Mouse (Mus musculus) midbrain, embryonic 12.5 days (tissue): ENCODE measurements around the gene Slc2a9. TPM values are rescaled to one million over a fixed set of nuclear protein-coding genes. Genes with fewer than 3 reads are reported as not detected.

ENCODE experiments used
- ATAC-seq: fragments of 200-750 bp; cut with Nextera tagmentation; 2 replicates; pipeline ENCODE4 v1.8.0; 2017; ENCODE audit warnings: low read depth, moderate TSS enrichment, moderate library complexity; ENCODE audit not compliant: low FRiP score
- H3K27ac ChIP-seq: fragments of 300-500 bp; sonication (generic); replicated peaks from 2 replicates; pipeline ENCODE4 v1.5.1; 2016; ENCODE audit warnings: mild to moderate bottlenecking
- H3K27me3 ChIP-seq: fragments of 300-500 bp; sonication (generic); 2 replicates; pipeline ENCODE4 v1.6.1; 2016; ENCODE audit warnings: mild to moderate bottlenecking
- H3K36me3 ChIP-seq: fragments of 300-500 bp; sonication (generic); 2 replicates; pipeline ENCODE4 v1.6.1; 2016
- H3K4me1 ChIP-seq: fragments of 300-500 bp; sonication (generic); 2 replicates; pipeline ENCODE4 v1.6.1; 2016
- H3K4me2 ChIP-seq: fragments of 300-500 bp; sonication (generic); replicated peaks from 2 replicates; pipeline ENCODE4 v1.6.1; 2016; ENCODE audit warnings: mild to moderate bottlenecking, moderate library complexity
- H3K4me3 ChIP-seq: fragments of 300-500 bp; sonication (generic); 2 replicates; pipeline ENCODE4 v1.5.1; 2016; ENCODE audit warnings: mild to moderate bottlenecking
- H3K9ac ChIP-seq: fragments of 300-500 bp; sonication (generic); replicated peaks from 2 replicates; pipeline ENCODE4 v1.6.1; 2016; ENCODE audit warnings: mild to moderate bottlenecking, moderate library complexity
- H3K9me3 ChIP-seq: fragments of 300-500 bp; sonication (generic); 2 replicates; pipeline ENCODE4 v1.6.1; 2016; ENCODE audit warnings: mild to moderate bottlenecking
- WGBS: fragments of 180-500 bp; shearing (Covaris S2); methylation state at CpG from one replicate; pipeline ENCODE4 v1.1.7; 2016; 5-methylcytosine and 5-hydroxymethylcytosine counted together
- polyA plus RNA-seq: library from polyadenylated mRNA; unstranded; fragments of >200 nt; fragmentation: Nextera tagmentation; extraction: Ambion mirVana; gene quantifications from 2 replicates; pipeline ENCODE4 v1.2.1, GENCODE M21; 2016

Gene Slc2a9
- polyA plus RNA-seq, 1 experiment from 2014 or later: 0.26 TPM

GRCm38 (mm10) chr5:38448121-38448520 is 54.8 kb downstream of the Slc2a9 start:
- Histone ChIP-seq H3K4me3 (no peak overlapping the region), H3K36me3 (no peaks in the 10 kb centered on the region), H3K4me1 (no peaks in the 10 kb centered on the region), H3K27ac (no peak overlapping the region), H3K9me3 (no peaks in the 10 kb centered on the region), H3K9ac (no peak overlapping the region), H3K27me3 (no peaks in the 10 kb centered on the region), H3K4me2 (no peak overlapping the region)
- no peak for ATAC-seq
- 89% methylated on average over 3 of the region's 3 CpGs for WGBS

- Histone ChIP-seq H3K4me3 (no peak overlapping the region), H3K9ac (no peak overlapping the region), H3K27ac (no peak overlapping the region), H3K36me3 (no peaks in the 10 kb centered on the region), H3K4me1 (no peaks in the 10 kb centered on the region), H3K9me3 (no peaks in the 10 kb centered on the region), H3K4me2 (no peak overlapping the region), H3K27me3 (no peaks in the 10 kb centered on the region)
- no peak for ATAC-seq
- 73% methylated on average over 14 of the region's 14 CpGs for WGBS
Observed at GRCm38 (mm10) chr5:38446316-38446975, 56.5 kb downstream of the Slc2a9 start.

GRCm38 (mm10) chr5:38441088-38441839 is 61.7 kb downstream of the Slc2a9 start:
- H3K4me1 ChIP-seq: no peaks in the 10 kb centered on the region
- H3K9ac ChIP-seq: no peak overlapping the region
- no peak for ATAC-seq
- no peaks in the 10 kb centered on the region for H3K36me3 ChIP-seq
- no peak overlapping the region for H3K27ac ChIP-seq
- H3K27me3 ChIP-seq: no peaks in the 10 kb centered on the region
- WGBS: 75% methylated on average over 10 of the region's 10 CpGs
- no peak overlapping the region for H3K4me3 ChIP-seq
- no peak overlapping the region for H3K4me2 ChIP-seq
- no peaks in the 10 kb centered on the region for H3K9me3 ChIP-seq

- Histone ChIP-seq H3K27me3 (no peaks in the 10 kb centered on the region), H3K9ac (no peak overlapping the region), H3K4me1 (no peaks in the 10 kb centered on the region), H3K4me2 (no peak overlapping the region), H3K9me3 (no peaks in the 10 kb centered on the region), H3K36me3 (no peaks in the 10 kb centered on the region), H3K4me3 (no peak overlapping the region), H3K27ac (no peak overlapping the region)
- ATAC-seq: no peak
- WGBS: 83% methylated on average over 9 of the region's 9 CpGs
Observed at GRCm38 (mm10) chr5:38440252-38441005, 62.5 kb downstream of the Slc2a9 start.

GRCm38 (mm10) chr5:38436681-38437080 is 66.3 kb downstream of the Slc2a9 start:
- ATAC-seq: no peak
- 92% methylated on average over 11 of the region's 11 CpGs for WGBS

GRCm38 (mm10) chr5:38434875-38435274 is 68.1 kb downstream of the Slc2a9 start:
- ATAC-seq: no peak
- H3K9me3 ChIP-seq: no peaks in the 10 kb centered on the region
- WGBS: 76% methylated on average over 3 of the region's 3 CpGs

More at GRCm38 (mm10) chr5:38436681-38437080, 66.3 kb downstream of the Slc2a9 start:
- Histone ChIP-seq H3K27me3 (no peaks in the 10 kb centered on the region), H3K4me3 (no peak overlapping the region), H3K4me2 (no peak overlapping the region), H3K9me3 (no peaks in the 10 kb centered on the region), H3K36me3 (no peaks in the 10 kb centered on the region), H3K9ac (no peak overlapping the region), H3K4me1 (no peaks in the 10 kb centered on the region), H3K27ac (no peak overlapping the region)

GRCm38 (mm10) chr5:38431201-38431600 is 71.7 kb downstream of the Slc2a9 start:
- Histone ChIP-seq H3K4me2 (no peak overlapping the region), H3K4me3 (no peak overlapping the region), H3K27ac (no peak overlapping the region), H3K36me3 (no peaks in the 10 kb centered on the region), H3K27me3 (no peaks in the 10 kb centered on the region), H3K9ac (no peak overlapping the region), H3K4me1 (no peaks in the 10 kb centered on the region), H3K9me3 (no peaks in the 10 kb centered on the region)
- no peak for ATAC-seq
- WGBS: 88% methylated on average over 7 of the region's 7 CpGs

More at GRCm38 (mm10) chr5:38434875-38435274, 68.1 kb downstream of the Slc2a9 start:
- Histone ChIP-seq H3K9ac (no peak overlapping the region), H3K36me3 (no peaks in the 10 kb centered on the region), H3K4me3 (no peak overlapping the region), H3K27ac (no peak overlapping the region), H3K4me1 (no peaks in the 10 kb centered on the region), H3K27me3 (no peaks in the 10 kb centered on the region), H3K4me2 (no peak overlapping the region)

GRCm38 (mm10) chr5:38429106-38429505 is 73.8 kb downstream of the Slc2a9 start:
- 77% methylated on average over 6 of the region's 6 CpGs for WGBS
- no peak overlapping the region for H3K4me3 ChIP-seq
- no peaks in the 10 kb centered on the region for H3K27me3 ChIP-seq
- no peak overlapping the region for H3K4me2 ChIP-seq
- ATAC-seq: no peak
- no peaks in the 10 kb centered on the region for H3K4me1 ChIP-seq
- no peaks in the 10 kb centered on the region for H3K9me3 ChIP-seq
- H3K27ac ChIP-seq: no peak overlapping the region
- no peaks in the 10 kb centered on the region for H3K36me3 ChIP-seq
- no peak overlapping the region for H3K9ac ChIP-seq

GRCm38 (mm10) chr5:38427757-38428156 is 75.2 kb downstream of the Slc2a9 start:
- Histone ChIP-seq H3K27ac (no peak overlapping the region), H3K9ac (no peak overlapping the region), H3K4me2 (no peak overlapping the region), H3K4me3 (no peak overlapping the region), H3K4me1 (0 out of 2 replicates have a peak, but pooled peaks cover 2% of the 10 kb centered on the region), H3K36me3 (no peaks in the 10 kb centered on the region), H3K27me3 (no peaks in the 10 kb centered on the region), H3K9me3 (no peaks in the 10 kb centered on the region)
- WGBS: 78% methylated on average over 5 of the region's 5 CpGs
- ATAC-seq: no peak

- no peaks in the 10 kb centered on the region for H3K36me3 ChIP-seq
- no peaks in the 10 kb centered on the region for H3K27me3 ChIP-seq
- whole genome bisulfite sequencing: 94% methylated on average over 6 of the region's 6 CpGs
- no peaks in the 10 kb centered on the region for H3K9me3 ChIP-seq
- no peak overlapping the region for H3K4me2 ChIP-seq
- no peak overlapping the region for H3K27ac ChIP-seq
- no peak overlapping the region for H3K9ac ChIP-seq
- H3K4me3 ChIP-seq: no peak overlapping the region
- H3K4me1 ChIP-seq: peaks cover 9% of the 10 kb centered on the region
- ATAC-seq: no peak
Observed at GRCm38 (mm10) chr5:38425569-38425968, 77.4 kb downstream of the Slc2a9 start.

GRCm38 (mm10) chr5:38422426-38422825 is 80.5 kb downstream of the Slc2a9 start:
- H3K4me3 ChIP-seq: no peak overlapping the region
- H3K9me3 ChIP-seq: no peaks in the 10 kb centered on the region
- no peak overlapping the region for H3K4me2 ChIP-seq
- H3K27ac ChIP-seq: no peak overlapping the region
- ATAC-seq: peak; percentile 38; the same call in 1 of the 2 replicates
- H3K9ac ChIP-seq: no peak overlapping the region
- WGBS: 9% methylated on average over 4 of the region's 4 CpGs
- H3K4me1 ChIP-seq: peaks cover 9% of the 10 kb centered on the region
- H3K27me3 ChIP-seq: no peaks in the 10 kb centered on the region
- H3K36me3 ChIP-seq: no peaks in the 10 kb centered on the region

- no peak overlapping the region for H3K9ac ChIP-seq
- no peak overlapping the region for H3K27ac ChIP-seq
- no peaks in the 10 kb centered on the region for H3K36me3 ChIP-seq
- no peak overlapping the region for H3K4me2 ChIP-seq
- ATAC-seq: no peak
- H3K4me3 ChIP-seq: no peak overlapping the region
- H3K9me3 ChIP-seq: peaks cover 4% of the 10 kb centered on the region; the same call in 1 of the 2 replicates
- peaks cover 9% of the 10 kb centered on the region for H3K4me1 ChIP-seq
- no peaks in the 10 kb centered on the region for H3K27me3 ChIP-seq
- 88% methylated on average over 6 of the region's 6 CpGs for WGBS
Observed at GRCm38 (mm10) chr5:38418799-38419198, 84.1 kb downstream of the Slc2a9 start.
